Mouse (Mus musculus) right cerebral cortex, adult 2 months (tissue): Measurements from ENCODE around the gene Pnpla2.

Source experiments
- DNase-seq, 2 experiments: peaks; one replicate each; pipeline ENCODE4 v3.0.0; 2021 to 2022; ENCODE audit warnings: low spot score in 2 of 2

Gene Pnpla2

DNA sequence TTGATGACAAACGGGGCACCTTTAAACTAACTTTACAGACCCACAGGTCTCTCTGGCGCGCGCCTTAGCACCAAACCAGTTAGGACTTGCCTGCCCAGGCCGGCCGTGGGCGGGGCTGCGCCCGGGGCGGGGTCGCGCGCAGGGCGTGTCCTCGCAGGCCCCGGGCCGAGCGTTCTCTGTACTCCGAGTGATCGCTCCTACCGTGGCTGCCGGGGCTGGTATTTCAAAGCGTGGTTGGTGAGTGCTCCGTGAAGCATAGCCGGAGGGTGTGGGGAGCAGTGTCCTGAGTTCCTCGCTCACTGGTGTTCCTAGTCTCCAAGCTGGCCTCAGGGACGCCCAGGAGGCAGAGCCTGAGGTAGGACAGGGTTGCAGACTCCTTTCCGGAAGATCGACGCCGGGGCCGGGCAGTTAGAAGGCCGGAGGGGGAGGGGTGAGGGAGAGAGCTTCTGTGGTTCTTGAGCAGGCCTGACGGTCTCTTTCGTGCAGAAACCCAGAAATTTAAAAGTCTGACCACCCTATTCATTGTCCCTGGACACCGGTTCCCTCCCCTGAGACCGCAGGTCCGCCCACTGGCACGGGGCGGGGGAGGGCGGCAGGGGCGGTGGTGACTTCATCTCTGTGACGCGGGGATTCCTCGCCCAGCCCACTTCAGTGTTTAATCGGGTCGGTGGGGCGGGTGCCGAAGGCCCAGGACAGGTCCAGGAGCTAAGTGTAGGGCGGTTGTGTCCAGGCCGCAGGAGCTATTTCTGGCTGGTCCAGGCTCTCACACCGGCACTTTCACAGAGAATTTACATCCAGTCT, 12.4 kb downstream of the Pnpla2 start, which contains the start of gene Cd151:
Gene Cd151 (plus strand): TSS at position 163 of the 801 bp plus-strand sequence.
- DNase-seq: peak; percentile 67 to 69

DNA sequence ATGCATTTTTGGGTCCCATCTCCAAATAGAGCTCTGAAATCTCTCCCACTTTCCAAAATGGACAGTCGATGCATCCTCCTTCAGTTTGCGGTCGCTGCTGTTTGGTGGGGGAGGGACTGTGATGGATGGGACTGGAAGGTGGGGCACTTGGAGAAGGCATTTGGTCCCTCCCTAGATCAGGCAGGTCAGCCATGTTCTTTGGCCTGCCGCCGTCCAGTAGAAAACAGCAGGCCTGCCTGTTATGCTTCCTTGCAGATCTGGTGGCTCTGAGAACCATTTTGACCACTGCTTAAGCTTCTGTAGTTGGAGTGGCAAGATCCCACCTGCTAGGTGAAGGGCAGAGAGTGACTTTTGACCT, 13.1 kb downstream of the Pnpla2 start:
- no peak for DNase-seq

GRCm38 (mm10) chr7:141468522-141469211, 13.7 kb downstream of the Pnpla2 start:
- DNase-seq: peak; percentile 62 to 67

DNA sequence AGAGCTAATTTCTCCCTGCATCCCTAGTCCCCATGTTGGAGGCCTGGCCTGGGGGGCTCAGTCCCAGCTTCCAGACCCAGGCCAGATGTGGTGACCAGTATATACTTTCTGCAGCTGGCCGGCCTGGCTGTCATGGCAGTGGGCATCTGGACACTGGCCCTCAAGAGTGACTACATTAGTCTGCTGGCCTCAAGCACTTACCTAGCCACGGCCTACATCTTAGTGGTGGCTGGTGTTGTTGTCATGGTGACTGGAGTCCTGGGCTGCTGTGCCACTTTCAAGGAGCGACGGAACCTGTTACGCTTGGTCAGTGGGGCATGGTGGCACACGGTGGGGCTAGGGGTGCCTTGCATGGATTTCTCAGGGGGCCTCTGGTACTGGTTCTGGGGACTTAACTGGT, 14.4 kb downstream of the Pnpla2 start:
- DNase-seq: no peak

GRCm38 (mm10) chr7:141469901-141470636, 15.1 kb downstream of the Pnpla2 start:
- DNase-seq: no peak

DNA sequence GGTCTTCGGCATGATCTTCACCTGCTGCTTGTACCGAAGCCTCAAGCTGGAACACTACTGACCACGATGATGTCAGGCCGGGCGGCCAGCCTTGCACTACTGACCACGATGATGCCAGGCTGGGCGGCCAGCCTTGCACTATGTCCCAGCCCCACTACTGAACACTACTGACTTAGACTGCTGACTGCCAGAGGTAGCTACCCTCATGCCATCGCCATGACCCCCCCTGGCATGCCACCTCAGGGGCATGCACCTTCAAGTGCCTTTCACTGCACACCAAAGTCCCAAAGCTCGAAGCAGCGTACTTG, 15.6 kb downstream of the Pnpla2 start:
- DNase-seq: no peak

GRCm38 (mm10) chr7:141471236-141471635, 16.2 kb downstream of the Pnpla2 start:
- DNase-seq: no peak

GRCm38 (mm10) chr7:141472226-141472625, 17.2 kb downstream of the Pnpla2 start:
- no peak for DNase-seq

DNA sequence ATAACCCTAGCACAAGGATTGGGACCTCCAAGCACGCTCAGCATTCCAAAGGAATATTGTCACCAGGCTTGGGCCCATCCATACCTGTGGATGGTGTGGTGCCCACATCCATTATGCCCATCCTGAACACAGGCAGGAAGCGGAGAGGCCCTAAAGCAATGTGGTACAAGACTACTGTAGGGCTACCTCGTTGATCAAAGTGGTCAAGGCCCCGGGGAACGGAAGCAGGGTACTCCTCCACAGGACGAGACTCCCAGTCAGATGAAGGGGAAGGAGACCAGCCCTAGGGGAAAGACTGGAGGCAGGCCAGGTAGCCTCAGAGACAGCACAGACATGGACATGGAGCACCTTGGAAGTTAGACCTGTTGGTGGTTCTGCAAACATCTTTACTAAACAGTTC, 17.8 kb downstream of the Pnpla2 start:
- DNase-seq: no peak

DNA sequence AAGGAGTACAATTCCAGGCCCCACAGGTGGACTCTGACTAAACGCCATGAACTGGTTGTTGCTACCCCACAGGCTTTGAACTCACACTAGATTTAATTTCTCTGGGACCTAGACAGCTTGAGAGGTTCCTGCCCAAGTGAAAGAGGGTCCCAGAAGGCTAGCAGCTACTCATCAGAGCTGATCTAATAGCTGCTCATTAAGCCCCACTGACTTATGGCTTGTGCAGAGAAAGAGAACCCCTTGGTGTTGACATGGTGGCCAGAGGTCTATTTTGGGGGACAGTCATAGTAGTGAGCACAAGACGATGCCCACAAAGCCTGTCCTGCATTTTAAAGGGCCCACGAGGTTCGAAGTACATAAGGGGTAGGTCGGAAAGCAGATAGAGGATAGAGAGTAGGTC, 19.2 kb downstream of the Pnpla2 start:
- DNase-seq: no peak

DNA sequence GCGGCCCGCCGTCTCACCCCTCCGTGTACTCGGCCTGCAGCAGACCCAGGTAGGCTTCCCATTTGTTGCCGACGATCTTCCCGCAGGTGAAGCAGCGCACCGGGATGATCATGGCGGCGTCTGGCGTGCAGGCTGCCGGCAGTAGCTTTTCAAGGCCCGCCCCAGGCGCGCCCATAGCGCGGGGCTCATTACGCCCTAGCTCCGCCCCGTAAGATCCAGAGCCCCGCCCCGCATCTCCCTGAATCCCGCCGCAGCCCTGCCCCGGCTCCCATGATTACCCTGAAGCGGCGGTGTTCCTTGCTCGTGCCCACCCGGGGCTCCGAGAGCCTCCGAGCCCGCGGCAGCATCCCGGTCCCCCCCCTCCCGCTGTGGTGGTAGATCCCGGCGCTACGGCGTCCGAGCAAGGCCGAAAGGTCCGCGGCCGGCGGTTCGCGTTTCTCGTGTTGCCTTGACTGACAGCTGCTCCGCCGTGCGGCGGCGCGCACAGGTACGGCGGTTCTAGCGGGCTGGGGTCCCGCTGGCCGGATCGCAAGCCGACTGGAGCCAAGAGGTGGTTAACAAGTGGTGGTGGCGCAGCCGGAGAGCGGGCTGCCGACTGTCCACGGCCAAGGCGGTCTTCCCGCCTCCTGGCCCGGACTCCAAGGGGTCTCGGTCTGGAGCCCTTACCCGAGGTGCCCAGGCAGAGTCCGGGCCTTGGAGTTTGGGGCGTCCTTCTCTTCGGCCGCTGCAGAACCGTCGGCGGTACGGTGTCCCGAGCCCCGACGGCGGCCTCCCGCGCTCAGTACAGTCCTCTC, 20.2 kb downstream of the Pnpla2 start, which contains the start of the genes Polr2l and Tspan4:
Gene Polr2l (minus strand): TSS at position 122 of the 794 bp plus-strand sequence.
Gene Tspan4 (plus strand): TSS at position 230 of the 794 bp plus-strand sequence.
- peak; percentile 78 to 87 for DNase-seq

DNA sequence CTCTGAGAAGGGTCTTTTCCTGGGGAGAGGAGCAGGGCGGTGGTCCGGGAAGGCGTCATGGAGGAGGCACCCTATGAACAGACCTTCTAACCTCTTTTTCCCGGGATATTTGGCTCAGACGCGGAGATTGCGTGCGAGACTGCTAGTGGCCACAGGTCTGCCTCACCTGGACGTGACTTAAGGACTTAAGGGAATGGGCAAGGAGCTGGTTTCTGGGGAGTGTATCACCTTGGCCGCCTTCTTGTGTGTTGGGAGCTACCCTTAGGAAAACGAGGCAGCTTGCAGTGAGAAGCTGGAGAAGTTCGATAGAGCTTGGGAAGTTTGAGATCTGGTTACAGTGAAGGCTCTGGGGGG, 20.8 kb downstream of the Pnpla2 start:
- DNase-seq: no peak

DNA sequence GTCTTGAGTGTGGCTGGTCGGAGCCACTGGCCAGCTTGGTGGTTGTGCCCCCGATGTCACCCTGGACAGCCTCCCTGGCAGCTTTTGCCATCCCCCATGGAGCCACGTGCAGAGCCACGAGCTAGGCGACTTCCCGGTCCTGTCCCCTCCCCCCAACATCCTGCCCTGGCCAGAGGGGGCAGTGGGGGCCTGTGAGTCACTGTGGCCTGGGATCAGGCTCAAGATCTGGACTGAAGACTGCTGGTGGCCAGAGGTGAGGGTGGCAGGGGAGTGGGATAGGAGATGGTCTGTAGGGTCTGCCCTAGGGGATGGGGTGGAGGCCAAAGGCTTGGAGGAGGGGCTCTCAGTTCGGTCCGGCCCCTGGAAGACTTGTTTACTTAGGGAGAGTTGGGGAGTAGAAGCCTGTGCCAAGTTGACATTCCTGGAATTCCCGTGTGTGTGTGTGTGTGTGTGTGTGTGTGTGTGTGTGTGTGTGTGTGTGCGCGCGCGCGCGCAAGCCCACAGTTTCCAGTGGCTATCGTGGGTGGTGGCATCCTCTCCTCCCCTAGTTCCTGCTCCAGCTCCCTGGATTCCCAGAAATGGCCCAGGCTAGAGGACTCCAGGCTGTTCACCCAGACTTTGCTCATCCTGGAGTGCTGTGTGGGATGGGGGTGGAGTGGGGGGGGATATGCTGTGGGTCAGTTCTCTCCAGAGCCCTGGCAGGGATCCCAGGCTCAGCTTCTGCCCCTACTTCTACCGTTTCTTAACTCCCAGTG, 21.4 kb downstream of the Pnpla2 start:
- DNase-seq: peak in 1 of 2 experiments; percentile 50

DNA sequence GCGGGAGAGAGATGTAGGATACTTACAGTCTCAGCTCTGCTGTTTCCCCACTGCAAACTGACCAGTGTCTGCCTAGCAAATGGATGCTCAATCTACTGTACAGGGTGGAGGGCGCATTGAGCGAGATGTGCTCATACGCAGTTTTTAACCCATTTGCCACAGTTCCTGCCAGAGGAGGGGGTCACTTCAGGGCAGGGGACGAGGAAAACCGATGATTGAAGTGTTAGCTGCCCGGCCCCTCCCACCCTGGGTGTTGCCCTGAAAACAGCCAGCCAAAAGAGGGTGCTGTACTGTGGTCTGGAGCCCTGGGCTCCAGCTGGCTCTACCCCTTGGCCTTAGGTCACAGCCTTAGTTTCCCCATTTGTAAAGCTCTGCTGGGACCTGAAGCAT, 22.0 kb downstream of the Pnpla2 start:
- DNase-seq: no peak

DNA sequence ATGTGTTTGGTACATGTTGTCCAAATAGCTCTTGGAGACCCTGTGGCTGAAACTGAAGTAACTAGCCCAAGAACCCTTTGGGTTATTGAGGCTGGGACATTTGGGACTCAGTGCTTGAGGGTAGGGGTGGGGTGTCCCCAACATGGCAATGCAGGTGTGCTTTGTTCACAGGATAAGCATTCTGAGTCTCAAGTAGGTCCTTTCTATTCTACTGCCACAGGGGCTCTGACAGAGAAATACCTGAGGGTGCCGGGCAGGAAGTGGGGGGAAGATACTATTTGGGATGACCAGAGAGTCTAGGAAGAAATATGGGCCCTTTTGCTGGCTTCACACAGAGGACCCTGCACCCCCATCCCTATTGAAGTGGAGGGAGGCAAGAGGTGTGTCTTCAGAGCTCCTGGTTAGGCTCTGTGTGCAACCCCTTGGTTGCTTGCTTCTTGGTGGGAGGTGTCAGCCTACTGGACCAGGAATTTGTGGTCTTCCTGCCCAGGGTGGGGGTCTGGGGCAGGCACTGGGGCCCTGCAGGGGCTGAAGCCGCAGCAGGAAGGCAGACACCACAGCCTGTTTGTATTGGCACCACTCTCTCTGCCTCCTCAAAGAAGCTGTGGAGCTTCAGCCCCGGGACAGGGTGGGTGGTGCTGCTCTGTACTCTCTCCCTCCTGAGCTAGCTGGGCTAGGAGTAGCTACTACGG, 22.7 kb downstream of the Pnpla2 start:
- no peak for DNase-seq

- no peak for DNase-seq
These were observed 23.3 kb downstream of the Pnpla2 start for GRCm38 (mm10) chr7:141478270-141478748.

DNA sequence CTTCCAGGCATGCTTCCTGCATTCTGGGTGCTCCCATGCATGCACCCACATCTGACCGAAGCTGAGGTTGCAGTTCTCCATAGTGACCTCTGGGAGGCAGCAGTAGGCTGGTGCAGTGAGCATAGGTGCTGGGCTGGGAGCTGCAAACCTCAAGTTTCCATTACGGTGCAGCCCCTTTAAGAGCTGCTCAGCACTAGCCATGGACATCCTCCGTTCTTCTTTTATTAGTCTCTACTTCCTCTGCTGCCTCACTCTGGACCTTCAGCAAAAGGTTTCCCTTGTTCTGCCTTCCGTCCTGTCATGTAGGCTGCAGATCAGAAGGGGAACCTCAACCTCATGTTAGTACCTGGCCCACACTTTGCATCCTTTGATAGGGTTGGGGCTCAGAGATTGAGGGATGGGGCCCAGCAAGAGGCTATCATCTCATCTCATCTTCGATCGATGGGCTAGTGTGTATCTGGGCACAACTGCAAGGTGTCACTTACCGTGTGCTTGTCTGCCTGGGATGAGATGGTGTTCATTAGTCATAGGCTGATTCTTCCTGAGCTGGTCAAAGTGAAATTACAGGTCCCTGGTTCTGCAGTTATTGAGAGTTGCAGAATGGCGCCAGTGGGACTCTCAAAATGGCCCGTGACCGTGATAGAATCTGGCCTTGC, 26.0 kb downstream of the Pnpla2 start:
- peak; percentile 75 for DNase-seq

DNA sequence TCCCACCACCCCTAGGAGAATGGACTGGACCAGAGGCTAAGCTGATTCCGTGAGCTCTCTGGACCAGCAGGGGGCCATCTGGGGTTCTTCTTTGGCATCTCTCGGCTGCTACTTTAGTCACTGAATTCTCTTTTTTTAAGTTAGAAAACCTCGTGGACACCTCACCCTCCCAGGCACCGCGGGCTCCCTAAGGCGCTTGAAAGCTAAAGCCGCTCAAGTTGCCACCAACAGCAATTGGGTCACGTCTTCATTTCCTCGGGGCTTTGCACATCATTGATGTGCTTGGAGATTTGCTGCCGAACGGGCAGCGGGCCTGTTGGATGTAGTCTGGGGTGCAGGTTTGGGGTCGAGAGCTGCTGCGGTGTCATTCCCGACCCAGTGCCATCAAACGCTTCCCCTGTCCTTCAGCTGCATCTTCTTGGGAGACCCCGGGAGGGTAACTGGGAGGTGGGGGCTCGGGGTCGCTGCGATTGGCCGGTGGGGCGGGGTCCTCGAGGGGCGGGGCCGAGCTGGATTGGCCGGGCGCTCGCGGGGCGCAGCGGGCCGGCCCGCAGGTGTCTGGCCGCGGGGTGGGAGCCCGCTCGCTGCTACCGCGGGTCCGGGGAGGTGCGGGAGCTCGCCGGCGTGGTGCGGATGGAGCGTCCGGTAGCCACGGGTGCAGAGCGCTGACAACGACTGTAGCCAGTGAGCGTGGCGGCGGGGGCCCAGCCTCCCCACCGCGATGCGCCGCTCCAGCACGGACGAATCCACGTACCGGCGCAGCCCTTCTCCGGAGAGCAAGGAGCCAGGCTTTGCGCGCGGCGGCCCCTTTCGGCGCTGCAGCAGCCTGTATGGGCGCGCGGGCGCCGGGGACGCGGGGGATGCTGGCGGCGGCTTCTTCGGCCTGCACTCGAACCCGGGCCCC, 26.8 kb downstream of the Pnpla2 start:
- DNase-seq: peak in 1 of 2 experiments; percentile 57
